Mouse (Mus musculus) gastrocnemius, adult 2 months (tissue): Measurements from ENCODE around the gene P4hb. TPM values are rescaled to one million over a fixed set of nuclear protein-coding genes. Genes with fewer than 3 reads are reported as not detected.
"Not testable (repeated sequence)": the region's sequence is repeated elsewhere in the genome, so short reads cannot be mapped to it uniquely, and the experiment has no call there.

ENCODE experiments used
- DNase-seq: peaks from one replicate; pipeline ENCODE4 v3.0.0; 2022
- H3K27ac ChIP-seq: fragments of 200-600 bp; 2 replicates; pipeline ENCODE4 v1.8.1; 2022; ENCODE audit warnings: mild to moderate bottlenecking
- H3K4me3 ChIP-seq: fragments of 200-600 bp; 2 replicates; pipeline ENCODE4 v1.8.1; 2022; ENCODE audit warnings: mild to moderate bottlenecking, moderate library complexity
- CTCF ChIP-seq: fragments of 200-600 bp; IDR thresholded peaks from 2 replicates; pipeline ENCODE4 v1.8.1; 2022; ENCODE audit warnings: antibody characterized with exemption, mild to moderate bottlenecking, moderate library complexity
- intact Hi-C: fragments of 180-260 bp; cut with DNase I; formaldehyde crosslinking; loops from one replicate; pipeline ENCODE4 v1.15.1; 2025
- total RNA-seq, 2 experiments: library from RNA; stranded (reverse); gene quantifications; 2 replicates each; pipeline ENCODE4 v1.2.3; 2021

Gene P4hb
- total RNA-seq, 2 experiments from 2014 or later, result 201 to 240 TPM

DNA sequence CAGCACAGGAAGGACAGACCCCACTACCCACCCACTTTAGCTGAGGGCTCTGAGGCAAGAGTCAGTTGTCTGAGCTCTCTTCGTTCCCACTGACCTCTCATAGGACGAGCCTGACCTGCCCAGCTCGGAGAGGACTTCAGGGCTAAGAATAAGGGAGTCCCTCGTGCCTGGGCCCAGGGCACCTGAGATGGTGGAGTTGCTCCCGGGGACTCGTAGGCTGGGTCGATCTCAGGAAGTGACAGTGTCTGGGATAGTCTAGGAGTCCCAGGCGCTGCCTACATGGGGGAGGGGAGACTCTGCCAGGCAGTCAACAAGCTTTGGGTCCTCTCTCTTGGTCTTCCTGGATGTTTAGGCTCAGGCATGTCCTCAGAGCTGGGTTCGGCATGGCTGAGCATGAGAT, 52.6 kb downstream of the P4hb start:
- peak overlapping the region; percentile 83 for H3K27ac ChIP-seq
- H3K4me3 ChIP-seq, result peak overlapping the region; percentile 52
- intact Hi-C loops, result loop anchor here (2.0 kb wide), 2 partner anchors 18 to 28 kb away; partner anchors contain the start of gene Mcrip1

DNA sequence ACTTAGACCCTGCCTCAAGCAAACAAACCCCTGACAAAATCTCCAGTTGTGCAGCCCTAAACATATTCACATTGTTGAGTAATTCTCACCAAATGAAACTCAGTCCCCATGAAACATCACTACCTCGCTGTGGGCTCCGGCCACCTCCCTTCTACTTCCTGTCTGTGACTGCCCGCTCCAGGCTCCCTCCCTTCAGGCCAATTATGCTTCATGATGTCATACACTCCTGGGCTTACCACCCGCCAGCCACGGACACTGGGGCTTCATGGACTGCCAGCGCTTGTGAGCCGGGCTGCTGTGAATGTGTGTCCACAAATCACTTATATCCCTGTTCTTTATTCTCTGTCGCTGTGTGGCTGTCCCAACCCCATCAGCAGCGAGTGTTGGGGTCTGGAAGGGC, 53.3 kb downstream of the P4hb start:
- no peak for TF ChIP-seq CTCF
- peak; percentile 82 for DNase-seq
- intact Hi-C loops, result loop anchor here (2.0 kb wide), 2 partner anchors 19 to 29 kb away; partner anchors contain the start of gene Mcrip1
- Histone ChIP-seq H3K4me3 (peak overlapping the region; percentile 52), H3K27ac (peak overlapping the region; percentile 83)

More for the DNA sequence above, 52.6 kb downstream of the P4hb start:
- TF ChIP-seq CTCF, result no peak
- no peak for DNase-seq

DNA sequence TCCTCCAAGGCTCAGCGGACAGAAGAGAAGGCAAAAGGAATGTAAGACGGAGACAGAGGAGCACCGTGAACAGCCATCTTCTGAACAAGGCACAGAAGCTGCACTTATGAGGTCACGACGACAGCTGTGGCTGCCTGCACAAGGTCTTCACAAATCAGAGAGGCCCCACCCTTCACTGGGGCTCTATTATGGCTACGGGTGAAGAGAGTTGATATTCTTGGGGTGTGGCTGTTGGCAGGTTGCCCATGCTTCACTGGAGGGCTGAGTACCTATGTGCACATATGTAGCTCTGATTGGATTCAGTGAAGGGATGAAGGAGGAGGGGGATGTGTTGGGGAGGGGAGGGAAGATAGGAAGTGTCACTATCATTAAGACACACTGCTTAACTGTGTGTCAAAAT, 54.5 kb downstream of the P4hb start:
- no peak for TF ChIP-seq CTCF
- intact Hi-C loops, result no loop called here
- Histone ChIP-seq H3K4me3 (peak overlapping the region; percentile 26), H3K27ac (peak overlapping the region; percentile 78)
- no peak for DNase-seq

DNA sequence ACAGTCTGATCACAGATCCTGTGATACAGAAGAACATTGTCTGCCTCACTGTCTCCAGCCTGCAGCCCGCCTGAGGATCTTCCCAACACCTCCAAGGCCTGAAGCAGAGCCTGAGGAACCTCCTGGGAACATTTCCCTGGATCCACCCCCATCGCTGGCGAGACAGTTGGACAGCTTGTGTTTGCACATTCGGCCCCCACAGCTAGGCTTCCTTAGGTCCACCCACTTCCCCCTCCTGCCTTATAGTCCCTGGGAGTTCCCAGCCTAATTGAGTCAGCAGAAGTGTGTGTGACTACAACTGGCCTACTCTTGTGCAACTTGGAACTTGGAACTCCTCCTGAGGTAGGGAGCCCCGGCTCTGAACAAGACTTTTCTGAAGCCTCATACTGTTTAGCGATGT, 55.0 kb downstream of the P4hb start:
- DNase-seq, result peak; percentile 65
- Histone ChIP-seq H3K4me3 (peak overlapping the region; percentile 26), H3K27ac (peak overlapping the region; percentile 78)
- TF ChIP-seq CTCF, result no peak
- intact Hi-C loops, result no loop called here

DNA sequence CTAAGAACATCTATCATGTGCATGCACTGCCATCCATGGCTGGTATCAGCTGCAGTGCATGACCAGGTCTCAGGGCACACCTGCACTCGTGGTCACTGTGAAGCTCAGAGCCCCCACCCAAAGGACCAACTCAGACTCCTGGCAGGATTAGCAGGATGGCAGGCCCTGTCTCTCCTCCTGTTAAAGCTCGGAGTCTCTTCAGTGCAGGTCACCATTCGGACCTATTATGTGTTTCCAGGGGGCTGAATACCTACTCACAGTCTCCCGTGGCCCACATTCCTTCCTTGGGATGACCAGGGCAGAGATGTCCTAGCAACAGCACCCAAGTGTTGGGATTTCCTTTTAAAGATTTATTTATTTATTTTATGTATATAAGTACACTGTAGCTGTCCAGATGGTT, 55.9 kb downstream of the P4hb start:
- H3K27ac ChIP-seq, result no peak overlapping the region
- no peak for TF ChIP-seq CTCF
- no peak for DNase-seq
- no peak overlapping the region for H3K4me3 ChIP-seq
- intact Hi-C loops, result no loop called here

DNA sequence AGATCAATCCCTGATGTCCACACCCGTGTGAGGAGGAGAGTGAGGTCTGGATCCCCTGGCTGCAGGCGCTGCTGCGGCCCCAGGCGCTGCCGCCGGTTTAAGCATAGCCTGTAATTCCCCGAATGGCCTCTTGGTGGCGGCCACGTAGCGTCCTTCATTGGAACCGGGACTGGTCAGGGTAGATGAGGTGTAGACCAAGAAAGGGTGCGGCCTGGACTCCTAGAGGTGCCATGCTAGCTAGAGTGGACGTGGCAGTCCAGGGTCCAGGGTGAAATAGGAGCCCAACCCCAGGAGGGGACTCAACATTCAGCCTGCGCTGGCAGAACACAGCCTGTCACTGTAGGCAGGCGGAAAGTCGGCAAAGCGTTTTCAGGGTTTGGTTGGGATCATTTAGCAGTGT, 57.4 kb downstream of the P4hb start:
- no peak overlapping the region for H3K4me3 ChIP-seq
- peak overlapping the region; percentile 75 for H3K27ac ChIP-seq
- no peak; the same call in 1 of the 2 replicates for TF ChIP-seq CTCF
- DNase-seq, result peak; percentile 92
- intact Hi-C loops, result loop anchor here (2.0 kb wide), 2 partner anchors 63 to 97 kb away; no protein-coding TSS in a partner anchor

DNA sequence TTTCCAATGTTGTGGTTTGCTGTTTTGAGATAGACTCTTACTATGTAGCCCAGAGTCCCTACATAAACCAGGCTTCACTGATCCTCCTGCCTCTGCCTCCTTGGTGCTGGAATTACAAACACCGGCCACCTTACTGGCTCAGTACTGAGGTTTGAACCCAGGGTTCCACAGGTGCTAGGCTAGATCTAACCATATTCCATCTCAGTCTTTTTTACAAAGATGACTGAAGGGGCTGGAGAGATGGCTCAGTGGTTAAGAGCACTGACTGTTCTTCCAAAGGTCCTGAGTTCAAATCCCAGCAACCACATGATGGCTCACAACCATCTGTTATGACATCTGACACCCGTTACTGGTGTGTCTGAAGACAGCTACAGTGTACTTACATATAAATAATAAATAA, 58.8 kb downstream of the P4hb start:
- DNase-seq, H3K27ac ChIP-seq, H3K4me3 ChIP-seq: not testable (repeated sequence)
- intact Hi-C loops, result loop anchor here (2.0 kb wide), 2 partner anchors 65 to 99 kb away; no protein-coding TSS in a partner anchor

DNA sequence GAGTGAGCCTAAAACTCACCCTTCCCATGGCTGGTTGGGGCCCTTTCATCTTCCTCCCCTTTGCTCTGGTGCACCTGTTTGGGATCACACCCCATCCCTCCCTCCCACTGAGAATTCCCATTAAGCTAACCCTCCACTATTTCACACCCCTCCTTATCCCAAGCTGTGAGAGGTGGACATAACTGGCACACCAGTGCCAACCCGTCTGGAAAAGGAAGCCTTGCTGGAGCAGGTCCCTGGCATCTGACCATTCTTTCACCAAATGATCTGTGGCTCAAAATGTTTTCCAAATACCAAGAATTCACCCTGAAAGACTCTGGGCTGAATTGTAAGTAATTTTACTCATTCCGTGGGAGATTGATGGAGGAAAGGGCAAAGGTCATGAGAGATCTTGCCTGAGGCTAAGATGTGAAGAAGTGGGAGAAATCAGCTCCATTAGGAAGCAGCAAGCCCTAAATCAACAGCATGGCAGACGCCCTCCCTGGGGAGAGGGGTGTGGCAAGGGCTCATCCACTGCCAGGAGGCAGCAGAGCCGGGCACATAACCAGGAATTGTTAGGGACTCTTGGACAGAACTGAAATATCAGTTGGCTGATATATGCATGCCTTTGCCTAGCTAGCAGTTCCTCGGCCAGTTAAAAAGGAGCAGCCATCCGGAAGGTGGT, 60.1 kb downstream of the P4hb start:
- no peak for TF ChIP-seq CTCF
- Histone ChIP-seq H3K27ac (no peak overlapping the region), H3K4me3 (no peak overlapping the region)
- intact Hi-C loops, result no loop called here
- DNase-seq, result no peak

DNA sequence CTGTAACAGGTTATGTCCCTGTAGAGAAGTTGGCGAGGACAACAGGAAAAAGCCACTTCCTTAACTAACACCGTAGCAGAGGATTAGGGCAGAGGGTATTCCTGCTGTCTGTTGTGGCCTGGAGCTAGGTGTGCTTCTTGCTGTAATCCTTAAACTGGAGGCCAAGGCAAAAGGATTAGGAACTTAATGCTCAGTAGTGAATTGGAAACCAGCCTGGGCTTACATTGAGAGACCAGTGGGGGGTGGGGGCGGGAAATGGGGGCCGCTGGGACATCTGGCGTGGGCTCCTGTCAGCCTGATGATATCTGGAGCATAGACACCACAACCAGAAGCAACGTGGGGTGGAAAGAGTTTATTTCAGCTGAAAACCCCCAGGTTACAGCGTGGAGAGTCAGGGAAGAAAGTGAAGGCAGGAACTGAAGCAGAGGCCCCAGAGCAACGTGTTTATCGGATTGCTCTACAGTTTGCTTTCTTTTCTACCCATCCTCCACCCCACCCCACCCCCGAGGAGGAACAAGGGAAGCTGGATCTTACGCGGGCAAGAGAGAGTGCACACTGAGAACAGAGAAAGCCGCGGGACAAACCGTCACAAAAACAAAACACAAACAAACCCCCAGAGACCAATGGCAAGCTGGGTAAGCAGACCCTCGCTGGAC, 62.5 kb downstream of the P4hb start:
- no peak for TF ChIP-seq CTCF
- intact Hi-C loops, result no loop called here

More for the DNA sequence above, 62.5 kb downstream of the P4hb start:
- no peak for DNase-seq
- Histone ChIP-seq H3K4me3 (peak overlapping the region; percentile 65), H3K27ac (peak overlapping the region; percentile 62)

Other genes with a start within 250 kb of the P4hb start
- 100 to 1,000 TPM; 201 to 262 TPM for gene Actg1, start 224.7 kb downstream of the P4hb start, total RNA-seq
- under 1 TPM in 1 of 2 experiments, not detected in 1; 0.87 TPM for gene Fscn2, start 211.7 kb downstream of the P4hb start, total RNA-seq
- gene Faap100, start 194.5 kb downstream of the P4hb start, total RNA-seq, result 10 to 100 TPM; 18.5 to 18.8 TPM
- 10 to 100 TPM; 75.8 to 94.9 TPM for gene Nploc4, start 135.5 kb downstream of the P4hb start, total RNA-seq
- 1 to 10 TPM in 1 of 2 experiments, not detected in 1; 1.1 TPM for gene Tspan10, start 130.6 kb downstream of the P4hb start, total RNA-seq
- 1 to 10 TPM in 1 of 2 experiments, under 1 TPM in 1; 0.41 to 1.2 TPM for gene Pde6g, start 119.8 kb downstream of the P4hb start, total RNA-seq
- 10 to 100 TPM; 19.1 to 31.8 TPM for gene Oxld1, start 115.2 kb downstream of the P4hb start, total RNA-seq
- gene Ccdc137, start 115.1 kb downstream of the P4hb start, total RNA-seq, result 1 to 10 TPM; 5.2 to 7.2 TPM
- 1 to 10 TPM; 5.6 to 6.3 TPM for gene Arl16, start 105.6 kb downstream of the P4hb start, total RNA-seq
- gene Mrpl12, start 88.6 kb downstream of the P4hb start, total RNA-seq, result 100 to 1,000 TPM; 120 to 177 TPM
- 1 to 10 TPM; 2.8 to 4.1 TPM for gene Slc25a10, start 81.4 kb downstream of the P4hb start, total RNA-seq
- gene Gcgr, start 42.6 kb downstream of the P4hb start, total RNA-seq, result under 1 TPM in 1 of 2 experiments, not detected in 1; 0.33 TPM
- 10 to 100 TPM; 21.7 to 22.1 TPM for gene Mcrip1, start 23.5 kb downstream of the P4hb start, total RNA-seq
- 100 to 1,000 TPM; 188 to 418 TPM for gene Ppp1r27, start 22.1 kb downstream of the P4hb start, total RNA-seq
- gene Arhgdia, start 8.4 kb upstream of the P4hb start, total RNA-seq, result 10 to 100 TPM; 72.1 to 89.6 TPM
- 10 to 100 TPM; 36.0 to 44.7 TPM for gene Alyref, start 25.1 kb upstream of the P4hb start, total RNA-seq
- gene Anapc11, start 25.2 kb upstream of the P4hb start, total RNA-seq, result 10 to 100 TPM; 45.3 to 58.5 TPM
- under 1 TPM in 1 of 2 experiments, not detected in 1; 0.78 TPM for gene Npb, start 35.2 kb upstream of the P4hb start, total RNA-seq
- 10 to 100 TPM; 30.6 to 39.2 TPM for gene Pcyt2, start 44.7 kb upstream of the P4hb start, total RNA-seq
- 1 to 10 TPM; 4.1 to 4.7 TPM for gene Sirt7, start 52.0 kb upstream of the P4hb start, total RNA-seq
- 10 to 100 TPM; 53.1 to 68.2 TPM for gene Mafg, start 60.3 kb upstream of the P4hb start, total RNA-seq
- gene Pycr1, start 70.5 kb upstream of the P4hb start, total RNA-seq, result 1 to 10 TPM; 3.5 to 3.8 TPM
- gene Myadml2, start 74.9 kb upstream of the P4hb start, total RNA-seq, result 100 to 1,000 TPM; 109 to 157 TPM
- not detected for gene Notum, start 87.9 kb upstream of the P4hb start, total RNA-seq
- 10 to 100 TPM; 31.2 to 32.4 TPM for gene Aspscr1, start 99.7 kb upstream of the P4hb start, total RNA-seq
- 10 to 100 TPM; 22.1 to 32.3 TPM for gene Cenpx, start 140.5 kb upstream of the P4hb start, total RNA-seq
- gene Lrrc45, start 140.7 kb upstream of the P4hb start, total RNA-seq, result 1 to 10 TPM; 3.6 to 4.4 TPM
- gene Rac3, start 148.2 kb upstream of the P4hb start, total RNA-seq, result 1 to 10 TPM in 1 of 2 experiments, under 1 TPM in 1; 0.87 to 1.3 TPM
- gene Dcxr, start 154.0 kb upstream of the P4hb start, total RNA-seq, result 1 to 10 TPM; 6.3 to 8.6 TPM
- gene Cbr2, start 158.9 kb upstream of the P4hb start, total RNA-seq, result 10 to 100 TPM in 1 of 2 experiments, 1 to 10 TPM in 1; 9.1 to 15.4 TPM
- 10 to 100 TPM; 15.7 to 22.2 TPM for gene Hmga1b, start 189.5 kb upstream of the P4hb start, total RNA-seq
- 10 to 100 TPM; 11.7 to 14.1 TPM for gene Rfng, start 211.0 kb upstream of the P4hb start, total RNA-seq
- gene Gps1, start 211.0 kb upstream of the P4hb start, total RNA-seq, result 10 to 100 TPM; 57.9 to 65.2 TPM
- gene Dus1l, start 223.2 kb upstream of the P4hb start, total RNA-seq, result 10 to 100 TPM; 31.2 to 31.5 TPM